In genomic region chr16:38706782-38707181, GRCm38 (mm10) we compare ENCODE assay signal across 22 mouse cellular contexts. TPM values are rescaled to one million over a fixed set of nuclear protein-coding genes. Genes with fewer than 3 reads are reported as not detected.
DNase-seq lines count a peak whose midpoint lies in the region; ATAC-seq lines count a peak whose summit lies in the region.
"Had no signal": no experiment of that assay in that cellular context is flagged by ENCODE, and none has a peak within 500 bp of the region (broad histone marks: within the 10 kb centered on the region; RNA-seq: fewer than 3 reads in every experiment).

No protein-coding gene starts in this region.

- H3K4me3 ChIP-seq in intestine, embryonic 14.5 days (ENCODE audit: low read depth, low read length) = no peak overlapping the region
- H3K4me3 ChIP-seq in intestine, embryonic 15.5 days (replicated peaks) = no peak overlapping the region
- no peak overlapping the region for H3K4me3 ChIP-seq in lung, embryonic 15.5 days
- H3K4me3 ChIP-seq in stomach, embryonic 16.5 days (replicated peaks; ENCODE audit: low read length) = no peak overlapping the region
- H3K4me3 ChIP-seq: embryonic facial prominence, embryonic 13.5 days; midbrain, embryonic 10.5 days; neural tube, embryonic 13.5 days had no signal

- DNase-seq in adrenal gland, postnatal 14 days = peak; percentile 19
- no peak for DNase-seq in adrenal gland, adult 2 months
- DNase-seq in intestine, embryonic 14.5 days (ENCODE audit: low spot score) = peak; percentile 47
- DNase-seq in layer of hippocampus, postnatal 14 days (ENCODE audit: low spot score in 2 of 2) = no peak
- DNase-seq: cerebellum, adult 18-20 months; gastrocnemius, postnatal 14 days; kidney, adult 9 months; kidney, postnatal 4 days; layer of hippocampus, postnatal 36 days; liver; liver, postnatal 0 days; right cerebral cortex, postnatal 25 days; thymus, postnatal 4 days had no signal

- no peak for ATAC-seq in intestine, embryonic 14.5 days (replicated peaks; ENCODE audit: low FRiP score, low TSS enrichment, low read depth)
- no peak for ATAC-seq in intestine, embryonic 15.5 days
- no peak for ATAC-seq in lung, embryonic 15.5 days (ENCODE audit: borderline replicate concordance, extremely low read depth, low FRiP score, low TSS enrichment)
- no peak for ATAC-seq in stomach, embryonic 16.5 days (ENCODE audit: insufficient read depth, low FRiP score)
- ATAC-seq in monocyte, adult 5-6 weeks (replicated peaks; ENCODE audit: insufficient number of reproducible peaks, low FRiP score, low TSS enrichment, poor library complexity, severe bottlenecking) = no peak
- ATAC-seq: CD4-positive, CD25-positive, alpha-beta regulatory T cell, adult 4 months; liver, postnatal 0 days had no signal

- peaks cover 5% of the 10 kb centered on the region; the same call in 1 of the 2 replicates for H3K4me1 ChIP-seq in intestine, embryonic 14.5 days (replicated peaks; ENCODE audit: control insufficient read depth, insufficient read depth, low read length)
- H3K4me1 ChIP-seq in intestine, embryonic 15.5 days (replicated peaks) = 0 out of 2 replicates have a peak, but pooled peaks cover 1% of the 10 kb centered on the region
- H3K4me1 ChIP-seq in lung, embryonic 15.5 days = peaks cover 46% of the 10 kb centered on the region
- peaks cover 9% of the 10 kb centered on the region for H3K4me1 ChIP-seq in stomach, embryonic 16.5 days (ENCODE audit: control insufficient read depth, insufficient read depth, low read length)

- no peak overlapping the region for H3K27ac ChIP-seq in intestine, embryonic 14.5 days (ENCODE audit: low read depth)
- no peak overlapping the region for H3K27ac ChIP-seq in intestine, embryonic 15.5 days
- H3K27ac ChIP-seq in lung, embryonic 15.5 days = peak overlapping the region; percentile 84
- H3K27ac ChIP-seq in stomach, embryonic 16.5 days (ENCODE audit: low read length) = peak overlapping the region; percentile 73; the same call in 1 of the 2 replicates
- H3K27ac ChIP-seq: embryonic facial prominence, embryonic 13.5 days; midbrain, embryonic 10.5 days; neural tube, embryonic 13.5 days had no signal

- WGBS in intestine, embryonic 14.5 days = 62% methylated on average over 7 of the region's 7 CpGs
- WGBS in intestine, embryonic 15.5 days = 62% methylated on average over 7 of the region's 7 CpGs
- 44% methylated on average over 7 of the region's 7 CpGs for WGBS in lung, embryonic 15.5 days
- WGBS in stomach, embryonic 16.5 days = 64% methylated on average over 7 of the region's 7 CpGs

- no peaks in the 10 kb centered on the region for H3K36me3 ChIP-seq in intestine, embryonic 14.5 days (ENCODE audit: control insufficient read depth, insufficient read depth, low read length)
- no peaks in the 10 kb centered on the region for H3K36me3 ChIP-seq in intestine, embryonic 15.5 days
- no peaks in the 10 kb centered on the region for H3K36me3 ChIP-seq in lung, embryonic 15.5 days
- H3K36me3 ChIP-seq in stomach, embryonic 16.5 days (ENCODE audit: control insufficient read depth, insufficient read depth, low read length) = no peaks in the 10 kb centered on the region
- H3K36me3 ChIP-seq: embryonic facial prominence, embryonic 13.5 days; G1E; midbrain, embryonic 10.5 days; neural tube, embryonic 13.5 days had no signal

- H3K9ac ChIP-seq in intestine, embryonic 14.5 days (ENCODE audit: low read length) = no peak overlapping the region
- no peak overlapping the region for H3K9ac ChIP-seq in intestine, embryonic 15.5 days
- H3K9ac ChIP-seq in lung, embryonic 15.5 days = no peak overlapping the region
- H3K9ac ChIP-seq in stomach, embryonic 16.5 days (ENCODE audit: low read length) = no peak overlapping the region
- H3K9ac ChIP-seq: embryonic facial prominence, embryonic 13.5 days; liver, postnatal 0 days; neural tube, embryonic 13.5 days had no signal

- no peaks in the 10 kb centered on the region for H3K9me3 ChIP-seq in intestine, embryonic 14.5 days (ENCODE audit: control insufficient read depth, low read length)
- no peaks in the 10 kb centered on the region for H3K9me3 ChIP-seq in intestine, embryonic 15.5 days
- no peaks in the 10 kb centered on the region for H3K9me3 ChIP-seq in lung, embryonic 15.5 days
- H3K9me3 ChIP-seq in stomach, embryonic 16.5 days (replicated peaks; ENCODE audit: control insufficient read depth, low read length) = no peaks in the 10 kb centered on the region
- H3K9me3 ChIP-seq: embryonic facial prominence, embryonic 13.5 days; G1E; midbrain, embryonic 10.5 days; neural tube, embryonic 13.5 days had no signal

- no peak overlapping the region for H3K4me2 ChIP-seq in intestine, embryonic 14.5 days (ENCODE audit: low read length)
- no peak overlapping the region for H3K4me2 ChIP-seq in intestine, embryonic 15.5 days (replicated peaks)
- H3K4me2 ChIP-seq in lung, embryonic 15.5 days = no peak overlapping the region
- H3K4me2 ChIP-seq in stomach, embryonic 16.5 days (ENCODE audit: low read depth, low read length) = no peak overlapping the region
- H3K4me2 ChIP-seq: embryonic facial prominence, embryonic 13.5 days; neural tube, embryonic 13.5 days had no signal

- H3K27me3 ChIP-seq in intestine, embryonic 14.5 days (replicated peaks; ENCODE audit: control insufficient read depth, insufficient read depth, low read length) = no peaks in the 10 kb centered on the region
- H3K27me3 ChIP-seq in intestine, embryonic 15.5 days (replicated peaks) = no peaks in the 10 kb centered on the region
- no peaks in the 10 kb centered on the region for H3K27me3 ChIP-seq in lung, embryonic 15.5 days
- H3K27me3 ChIP-seq in stomach, embryonic 16.5 days (ENCODE audit: control insufficient read depth, insufficient read depth, low read length) = no peaks in the 10 kb centered on the region
- H3K27me3 ChIP-seq: embryonic facial prominence, embryonic 13.5 days; neural tube, embryonic 13.5 days had no signal

RNA-seq across cellular contexts. Expression of gene Arhgap31, which starts 6.3 kb away (rescaled TPM):
- total RNA-seq in adrenal gland, postnatal 14 days (2021) = 34.8 and 37.5 TPM in 2 replicates
- total RNA-seq in adrenal gland, adult 2 months (2021) = 10 to 100 TPM; 19.1 to 23.8 TPM
- polyA plus RNA-seq in adrenal gland, adult 2 months (2012; rRNA removed) = 7.4 and 7.7 TPM in 2 replicates
- polyA plus RNA-seq in intestine, embryonic 14.5 days (2014; fragmentation: Nextera tagmentation; extraction: Ambion mirVana) = 10.9 and 11.7 TPM in 2 replicates
- 6.8 and 7.6 TPM in 2 replicates for polyA plus RNA-seq in intestine, embryonic 15.5 days (2015; fragmentation: Nextera tagmentation; extraction: Ambion mirVana)
- 16.7 and 19.9 TPM in 2 replicates for polyA plus RNA-seq in lung, embryonic 15.5 days (2015; fragmentation: Nextera tagmentation; extraction: Ambion mirVana)
- polyA plus RNA-seq in stomach, embryonic 16.5 days (2015; fragmentation: Nextera tagmentation; extraction: Ambion mirVana) = 8.8 and 10.9 TPM in 2 replicates
- total RNA-seq in monocyte, adult 5-6 weeks (2017) = 8.6 to 14.4 TPM (median 13.7 TPM) in 3 replicates
- 10 to 100 TPM; 24.1 to 25.4 TPM for total RNA-seq in layer of hippocampus, postnatal 14 days (2021)

RNA-seq across cellular contexts. Expression of gene B4galt4, which starts 35.3 kb away (rescaled TPM):
- 12.9 and 15.2 TPM in 2 replicates for total RNA-seq in adrenal gland, postnatal 14 days (2021)
- 10 to 100 TPM in 1 of 2 experiments, 1 to 10 TPM in 1; 7.6 to 14.3 TPM for total RNA-seq in adrenal gland, adult 2 months (2021)
- 4.3 and 5.5 TPM in 2 replicates for polyA plus RNA-seq in adrenal gland, adult 2 months (2012; rRNA removed)
- polyA plus RNA-seq in intestine, embryonic 14.5 days (2014; fragmentation: Nextera tagmentation; extraction: Ambion mirVana) = 30.6 and 34.4 TPM in 2 replicates
- 21.5 and 22.1 TPM in 2 replicates for polyA plus RNA-seq in intestine, embryonic 15.5 days (2015; fragmentation: Nextera tagmentation; extraction: Ambion mirVana)
- 37.4 TPM in 2 replicates for polyA plus RNA-seq in lung, embryonic 15.5 days (2015; fragmentation: Nextera tagmentation; extraction: Ambion mirVana)
- polyA plus RNA-seq in stomach, embryonic 16.5 days (2015; fragmentation: Nextera tagmentation; extraction: Ambion mirVana) = 20.8 TPM in 2 replicates
- 3.7 to 8.1 TPM (median 7.8 TPM) in 3 replicates for total RNA-seq in monocyte, adult 5-6 weeks (2017)
- total RNA-seq in layer of hippocampus, postnatal 14 days (2021) = 10 to 100 TPM; 28.1 to 35.9 TPM
- total RNA-seq: G1E had no signal
- polyA plus RNA-seq: G1E had no signal

Comparison
In these comparisons a context has a peak if more than half of its experiments do, and no peak if none do; other contexts are left out.
1. DNase-seq: peak in adrenal gland, postnatal 14 days (single experiment) and intestine, embryonic 14.5 days (single experiment); none in adrenal gland, adult 2 months (single experiment) and layer of hippocampus, postnatal 14 days (0 of 2).
2. H3K27ac ChIP-seq: peak in lung, embryonic 15.5 days (single experiment) and stomach, embryonic 16.5 days (single experiment); none in intestine, embryonic 14.5 days (single experiment) and intestine, embryonic 15.5 days (single experiment).